Mouse (Mus musculus) kidney, postnatal 10 days (tissue): ENCODE measurements around the gene Vdr.
"Not testable (repeated sequence)": the region's sequence is repeated elsewhere in the genome, so short reads cannot be mapped to it uniquely, and the experiment has no call there.

Experiments used
- DNase-seq: peaks from one replicate; pipeline ENCODE4 v3.0.0; 2021; ENCODE audit warnings: mixed read lengths

Vdr gene

DNA sequence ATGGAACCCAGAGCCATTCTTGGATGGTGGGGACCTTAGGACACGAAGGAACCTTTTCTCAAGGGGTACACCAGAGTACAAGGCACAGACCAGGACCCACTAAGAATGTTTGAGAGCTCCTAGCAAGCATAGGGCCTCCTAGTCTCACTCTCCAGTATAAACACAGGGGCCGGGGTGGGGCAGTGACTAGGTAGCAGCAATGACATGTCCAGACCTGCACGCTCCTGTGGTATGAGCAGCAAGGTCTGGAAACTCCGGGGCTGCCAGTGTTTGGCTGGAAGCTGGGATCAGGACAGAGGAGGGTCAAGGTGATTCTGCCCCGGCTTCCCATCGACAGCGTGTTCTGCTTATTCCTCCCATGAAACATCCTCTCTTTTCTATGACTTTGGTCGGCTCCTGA, 34.6 kb downstream of the Vdr start:
- no peak for DNase-seq

- peak; percentile 57 for DNase-seq
These were observed 36.7 kb downstream of the Vdr start for GRCm38 (mm10) chr15:97873717-97874116.

- DNase-seq: no peak
These were observed 38.3 kb downstream of the Vdr start for GRCm38 (mm10) chr15:97872161-97872560.

DNA sequence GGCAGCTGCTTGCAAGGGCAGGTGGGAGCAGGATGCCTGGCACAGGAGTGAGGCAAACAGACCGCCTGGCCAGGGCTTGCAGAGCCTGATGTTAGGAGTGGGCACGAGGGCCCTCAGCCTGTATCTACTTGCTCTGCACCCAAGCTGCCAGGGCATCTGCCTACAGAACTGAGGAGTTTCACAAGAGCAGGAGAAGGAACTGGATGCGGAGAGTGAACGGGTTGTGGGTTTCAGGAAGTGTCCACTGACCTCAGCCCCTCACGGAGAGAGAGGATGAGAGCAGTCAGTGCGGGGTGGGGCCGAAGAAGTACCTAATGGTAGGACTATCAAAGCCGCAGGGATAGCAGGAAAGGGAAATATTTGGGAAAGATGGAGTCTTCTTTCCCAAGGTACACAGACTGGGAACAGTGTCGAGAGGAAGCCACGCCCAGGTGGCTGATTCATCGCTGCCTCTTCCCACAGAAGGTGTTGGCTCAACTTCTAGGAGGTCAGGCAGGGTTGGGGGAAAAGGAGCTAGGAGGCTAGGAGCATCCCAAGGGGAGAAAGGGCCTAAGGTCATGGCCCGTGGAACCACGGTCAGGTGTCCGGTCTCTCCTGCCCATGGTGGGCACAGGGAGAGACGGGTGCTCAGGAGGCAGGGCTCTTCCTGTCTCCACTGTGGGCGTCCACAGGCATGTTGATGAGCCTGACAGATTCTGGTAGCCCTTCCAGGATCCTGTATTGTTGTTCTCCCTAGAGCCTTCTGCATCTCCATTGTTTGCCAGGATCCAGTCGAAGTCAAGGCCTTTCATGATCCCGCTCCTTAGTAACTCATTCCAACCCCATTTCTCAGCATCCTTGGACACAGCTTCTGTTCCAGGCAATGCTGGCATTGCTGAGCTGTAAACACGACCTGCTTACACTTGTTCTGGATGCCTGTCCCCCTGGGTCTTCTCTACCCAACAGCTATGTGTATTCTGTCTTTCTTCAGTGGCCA, 39.1 kb downstream of the Vdr start:
- DNase-seq: no peak

GRCm38 (mm10) chr15:97870116-97870515, 40.3 kb downstream of the Vdr start:
- not testable (repeated sequence) for DNase-seq

- no peak for DNase-seq
These were observed 41.4 kb downstream of the Vdr start for GRCm38 (mm10) chr15:97868985-97869384.

GRCm38 (mm10) chr15:97865988-97866387, 44.4 kb downstream of the Vdr start:
- no peak for DNase-seq

- no peak for DNase-seq
These were observed 45.3 kb downstream of the Vdr start for GRCm38 (mm10) chr15:97865175-97865574.

GRCm38 (mm10) chr15:97864361-97865045, 45.9 kb downstream of the Vdr start:
- DNase-seq: peak; percentile 39

- no peak for DNase-seq
These were observed 46.9 kb downstream of the Vdr start for GRCm38 (mm10) chr15:97863494-97863881.

DNA sequence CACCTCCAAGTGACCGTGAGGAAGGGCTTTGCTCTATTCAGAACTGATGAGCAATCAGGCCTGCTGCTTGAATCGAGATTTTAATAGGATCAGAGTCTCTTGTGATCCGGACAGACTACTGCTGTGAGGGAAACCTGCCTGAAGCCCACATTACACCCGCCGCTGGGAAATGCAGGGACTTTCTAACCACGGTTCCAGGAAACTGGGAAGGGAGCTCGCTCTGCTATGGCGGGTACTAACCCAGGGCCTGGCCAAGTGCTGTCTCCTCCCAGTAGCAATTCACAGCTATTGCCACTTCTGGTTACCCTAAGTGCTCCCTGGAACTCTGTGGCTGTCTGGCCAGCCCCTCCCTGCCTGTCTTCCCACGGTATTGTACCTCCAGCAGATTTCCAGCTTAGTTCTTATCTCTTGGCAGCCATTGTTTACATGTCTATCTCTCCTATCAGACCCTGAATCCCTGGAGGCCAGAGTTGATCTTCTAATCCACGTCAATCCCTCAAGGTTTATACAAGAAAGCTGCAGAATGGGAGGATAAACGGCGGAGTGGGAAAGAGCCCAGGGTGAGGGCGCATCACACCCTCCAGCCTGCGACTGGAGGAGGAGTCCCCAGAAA, 47.4 kb downstream of the Vdr start:
- no peak for DNase-seq

- DNase-seq: no peak
These were observed 50.1 kb downstream of the Vdr start for GRCm38 (mm10) chr15:97860353-97860752.

DNA sequence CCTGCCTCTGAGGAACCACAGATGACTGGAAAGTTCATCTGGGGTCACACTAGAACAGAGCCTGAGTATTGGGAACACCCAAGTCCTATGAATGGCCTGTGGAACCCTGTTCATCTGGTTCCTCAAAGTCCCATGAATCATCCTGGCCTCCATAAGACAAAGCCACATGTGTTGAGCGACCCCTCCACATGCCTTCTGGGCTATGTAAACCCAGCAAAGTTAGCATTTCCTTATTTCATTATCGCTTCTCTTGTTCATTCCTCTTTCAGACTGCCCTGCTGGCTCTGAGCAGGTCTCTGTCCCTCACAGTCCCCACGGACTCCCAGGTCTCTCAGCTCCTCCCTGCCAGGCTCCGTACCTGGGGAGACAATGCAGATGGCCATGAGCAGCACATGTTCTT, 52.0 kb downstream of the Vdr start:
- no peak for DNase-seq

- DNase-seq: no peak
These were observed 55.9 kb downstream of the Vdr start for GRCm38 (mm10) chr15:97854551-97854950.

GRCm38 (mm10) chr15:97854059-97854458, 56.4 kb downstream of the Vdr start:
- no peak for DNase-seq

GRCm38 (mm10) chr15:97852291-97852690, 58.1 kb downstream of the Vdr start:
- DNase-seq: no peak

GRCm38 (mm10) chr15:97851011-97851410, 59.4 kb downstream of the Vdr start:
- no peak for DNase-seq

GRCm38 (mm10) chr15:97850441-97850840, 60.0 kb downstream of the Vdr start:
- DNase-seq: peak; percentile 44

GRCm38 (mm10) chr15:97849116-97849911, 61.1 kb downstream of the Vdr start:
- DNase-seq: peak; percentile 92

- DNase-seq: no peak
These were observed 62.6 kb downstream of the Vdr start for GRCm38 (mm10) chr15:97847866-97848265.

GRCm38 (mm10) chr15:97847285-97847684, 63.1 kb downstream of the Vdr start:
- no peak for DNase-seq

DNA sequence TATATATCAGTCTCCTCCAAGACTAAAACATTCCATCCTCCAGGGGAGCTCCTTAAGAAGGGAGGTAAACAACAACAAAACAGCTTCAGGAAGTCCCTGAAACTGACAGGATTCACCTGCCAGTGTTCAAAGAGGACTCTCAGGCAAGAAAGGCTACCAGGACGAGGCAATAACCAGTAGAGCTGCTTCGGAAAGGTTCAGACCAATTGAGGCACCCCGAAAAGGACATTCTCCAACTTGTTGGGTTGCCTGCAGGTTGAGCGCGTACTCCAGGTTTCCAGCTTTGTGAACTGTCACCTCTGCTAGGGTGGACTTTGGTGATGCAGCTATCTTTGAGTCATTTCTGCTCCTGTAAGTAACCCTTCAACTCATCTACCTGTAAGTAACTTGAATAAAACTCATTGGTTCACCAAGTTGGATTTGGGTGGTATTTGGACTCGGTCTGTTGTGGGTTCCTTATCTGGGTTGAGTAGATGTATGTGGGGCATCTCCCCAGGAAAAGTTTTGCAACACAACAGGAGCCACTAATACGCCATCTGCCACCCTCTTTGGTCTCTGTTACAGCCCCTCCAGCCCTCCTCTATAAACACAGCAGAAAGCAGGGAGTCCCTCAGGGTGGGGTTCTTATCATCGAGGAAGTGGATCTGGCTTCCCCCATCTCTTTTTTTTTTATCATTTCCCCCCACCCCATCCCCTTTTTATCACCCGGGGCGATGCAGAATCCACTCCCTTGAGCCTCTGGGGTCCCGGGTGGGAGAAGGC, 64.1 kb downstream of the Vdr start:
- no peak for DNase-seq
